Mouse (Mus musculus) hindbrain, embryonic 12.5 days (tissue): ENCODE results near the gene Sorcs1. TPM values are rescaled to one million over a fixed set of nuclear protein-coding genes. Genes with fewer than 3 reads are reported as not detected.
A peak's percentile ranks its signal among the peaks of the same experiment; 100 is the strongest.

Experiments
- ATAC-seq: fragments of 200-750 bp; cut with Nextera tagmentation; 2 replicates; pipeline ENCODE4 v1.8.0; 2017; ENCODE audit warnings: moderate TSS enrichment; ENCODE audit not compliant: low FRiP score
- H3K27ac ChIP-seq: fragments of 300-500 bp; sonication (generic); 2 replicates; pipeline ENCODE4 v1.5.1; 2016; ENCODE audit warnings: mild to moderate bottlenecking
- H3K27me3 ChIP-seq: fragments of 300-500 bp; sonication (generic); 2 replicates; pipeline ENCODE4 v1.6.1; 2016; ENCODE audit warnings: mild to moderate bottlenecking
- H3K36me3 ChIP-seq: fragments of 300-500 bp; sonication (generic); 2 replicates; pipeline ENCODE4 v1.6.1; 2016; ENCODE audit warnings: mild to moderate bottlenecking
- H3K4me1 ChIP-seq: fragments of 300-500 bp; sonication (generic); 2 replicates; pipeline ENCODE4 v1.6.1; 2016
- H3K4me2 ChIP-seq: fragments of 300-500 bp; sonication (generic); replicated peaks from 2 replicates; pipeline ENCODE4 v1.6.1; 2016; ENCODE audit warnings: mild to moderate bottlenecking
- H3K4me3 ChIP-seq: fragments of 300-500 bp; sonication (generic); 2 replicates; pipeline ENCODE4 v1.5.1; 2016; ENCODE audit warnings: mild to moderate bottlenecking
- H3K9ac ChIP-seq: fragments of 300-500 bp; sonication (generic); 2 replicates; pipeline ENCODE4 v1.6.1; 2016; ENCODE audit warnings: mild to moderate bottlenecking, moderate library complexity
- H3K9me3 ChIP-seq: fragments of 300-500 bp; sonication (generic); replicated peaks from 2 replicates; pipeline ENCODE4 v1.6.1; 2016; ENCODE audit warnings: mild to moderate bottlenecking
- WGBS: fragments of 180-500 bp; shearing (Covaris S2); methylation state at CpG from one replicate; pipeline ENCODE4 v1.1.7; 2016; 5-methylcytosine and 5-hydroxymethylcytosine counted together
- polyA plus RNA-seq: library from polyadenylated mRNA; unstranded; fragments of >200 nt; fragmentation: Nextera tagmentation; extraction: Ambion mirVana; gene quantifications from 2 replicates; pipeline ENCODE4 v1.2.1, GENCODE M21; 2016

Sorcs1 gene
- polyA plus RNA-seq, 1 experiment from 2014 or later, result 11.4 TPM

DNA sequence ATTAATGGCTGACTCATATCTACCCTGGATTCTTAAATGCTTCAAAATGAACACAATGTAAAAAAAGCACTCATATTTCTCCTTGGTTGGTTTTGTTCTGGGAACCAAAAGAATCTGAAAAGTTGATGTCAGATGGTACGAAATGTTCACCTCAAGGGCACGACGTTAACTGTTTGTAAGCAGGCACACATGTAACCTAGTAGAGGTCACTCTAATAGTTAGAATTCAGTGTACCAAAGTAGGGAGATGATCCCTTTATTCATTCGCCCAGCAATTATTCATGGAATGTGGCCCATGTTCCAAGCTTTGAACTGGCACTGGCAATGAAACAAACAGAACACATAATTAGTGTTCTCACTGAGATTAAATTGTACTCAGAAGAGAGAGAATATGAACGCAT, 284.3 kb downstream of the Sorcs1 start:
- no peaks in the 10 kb centered on the region for H3K27me3 ChIP-seq
- H3K36me3 ChIP-seq, result no peaks in the 10 kb centered on the region
- H3K4me2 ChIP-seq, result no peak overlapping the region
- no peak for ATAC-seq
- H3K9ac ChIP-seq, result no peak overlapping the region
- no peak overlapping the region for H3K27ac ChIP-seq
- WGBS, result 88% methylated on average over 5 of the region's 5 CpGs
- H3K4me1 ChIP-seq, result no peaks in the 10 kb centered on the region
- no peaks in the 10 kb centered on the region for H3K9me3 ChIP-seq
- no peak overlapping the region for H3K4me3 ChIP-seq

DNA sequence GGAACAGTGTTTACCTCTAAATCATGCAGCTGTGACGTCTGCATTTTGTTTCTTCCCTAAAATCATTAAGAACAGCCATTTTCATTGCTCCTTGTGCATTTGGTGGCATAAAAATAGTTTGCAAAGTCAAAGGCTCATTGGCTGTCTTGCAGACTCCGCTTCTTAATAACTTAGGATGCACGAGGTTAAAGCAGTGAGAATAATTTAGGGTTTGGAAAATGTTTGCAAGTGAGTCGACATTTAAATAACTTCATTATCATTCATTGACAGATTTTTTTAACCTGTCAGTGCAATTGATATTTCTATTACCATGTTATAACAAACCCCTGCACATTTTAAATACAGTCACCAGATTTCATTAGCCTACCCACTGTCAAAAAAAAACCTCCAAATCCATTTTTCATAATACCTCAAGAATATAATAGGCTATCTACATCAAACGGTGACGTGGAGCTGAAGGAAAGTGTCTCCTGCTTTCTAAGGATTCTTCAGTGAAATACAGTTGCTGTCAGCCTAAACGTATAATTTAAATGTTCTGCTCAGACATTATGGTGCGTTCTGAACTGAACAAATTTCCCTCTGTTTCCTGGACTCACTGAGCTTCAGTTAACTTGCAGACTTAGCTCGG, 288.4 kb downstream of the Sorcs1 start:
- 81% methylated on average over 9 of the region's 9 CpGs for WGBS

DNA sequence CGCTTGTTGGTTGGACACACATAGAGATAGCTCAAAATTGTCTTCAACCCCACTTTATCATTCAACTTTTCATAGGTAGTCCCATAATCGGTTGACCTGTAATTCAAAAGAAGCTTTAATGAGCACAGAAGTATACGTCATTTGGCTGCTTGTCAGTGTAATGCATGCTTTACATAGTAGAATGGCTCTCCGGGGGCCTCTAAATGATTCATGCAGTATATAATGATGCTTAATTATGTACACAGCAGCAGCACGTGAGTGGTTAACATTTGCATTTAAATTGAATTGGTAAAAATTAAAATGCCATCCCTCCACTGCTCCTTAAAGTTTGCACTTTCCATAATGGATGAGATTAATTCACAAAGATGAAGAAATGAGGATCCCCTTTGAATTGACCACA, 299.5 kb downstream of the Sorcs1 start:
- Histone ChIP-seq H3K9ac (no peak overlapping the region), H3K4me2 (no peak overlapping the region), H3K9me3 (no peaks in the 10 kb centered on the region), H3K4me3 (no peak overlapping the region), H3K4me1 (no peaks in the 10 kb centered on the region), H3K27ac (no peak overlapping the region), H3K27me3 (no peaks in the 10 kb centered on the region), H3K36me3 (no peaks in the 10 kb centered on the region)
- peak; percentile 69; the same call in 1 of the 2 replicates for ATAC-seq
- WGBS, result 60% methylated on average over 5 of the region's 5 CpGs

More for the DNA sequence above, 288.4 kb downstream of the Sorcs1 start:
- Histone ChIP-seq H3K4me1 (no peaks in the 10 kb centered on the region), H3K4me3 (no peak overlapping the region), H3K4me2 (no peak overlapping the region), H3K27ac (no peak overlapping the region), H3K9me3 (peaks cover 4% of the 10 kb centered on the region), H3K27me3 (no peaks in the 10 kb centered on the region), H3K9ac (no peak overlapping the region), H3K36me3 (no peaks in the 10 kb centered on the region)
- ATAC-seq, result no peak

DNA sequence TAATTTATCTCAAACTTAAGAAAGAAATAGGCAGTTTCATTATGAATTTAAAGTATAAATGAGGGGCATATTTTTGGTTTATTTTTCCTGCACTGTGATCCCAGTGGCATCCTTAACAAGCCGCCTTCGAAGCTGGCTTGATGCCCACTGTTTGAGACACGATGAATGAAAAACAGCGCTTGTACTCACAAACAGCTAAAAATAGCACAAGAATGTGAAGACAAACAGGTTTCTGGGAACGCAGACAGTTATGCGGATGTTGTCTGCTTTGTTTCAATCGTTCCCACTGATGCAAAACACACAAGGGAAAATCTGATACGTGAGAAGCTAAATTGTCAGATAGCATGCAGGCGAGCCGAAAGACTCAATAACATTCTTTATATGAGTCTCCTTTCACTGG, 303.7 kb downstream of the Sorcs1 start:
- H3K27ac ChIP-seq, result no peak overlapping the region
- H3K4me3 ChIP-seq, result no peak overlapping the region
- no peaks in the 10 kb centered on the region for H3K27me3 ChIP-seq
- H3K9ac ChIP-seq, result no peak overlapping the region
- no peaks in the 10 kb centered on the region for H3K36me3 ChIP-seq
- ATAC-seq, result no peak
- WGBS, result 67% methylated on average over 10 of the region's 10 CpGs
- no peak overlapping the region for H3K4me2 ChIP-seq
- H3K9me3 ChIP-seq, result no peaks in the 10 kb centered on the region
- no peaks in the 10 kb centered on the region for H3K4me1 ChIP-seq

DNA sequence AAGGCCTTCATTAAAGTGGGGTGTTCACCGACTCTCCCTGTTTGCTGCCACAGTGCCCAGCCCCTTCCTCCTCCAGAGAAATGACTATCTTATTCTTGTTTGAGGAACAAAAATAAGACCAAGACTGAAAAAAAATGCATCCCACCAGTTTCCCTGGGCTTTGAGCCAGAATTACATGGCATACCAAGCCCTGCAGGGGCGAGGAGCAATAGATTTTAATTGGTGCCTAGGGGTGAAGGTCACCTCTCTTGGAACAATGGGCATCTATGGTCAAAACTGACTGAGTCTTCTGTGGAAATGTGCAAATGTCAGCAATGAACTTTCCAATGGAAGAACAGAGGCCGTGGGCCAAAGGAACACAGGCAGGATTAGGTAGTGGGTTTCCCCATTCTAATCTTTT, 312.0 kb downstream of the Sorcs1 start:
- H3K27ac ChIP-seq, result no peak overlapping the region
- 60% methylated on average over 3 of the region's 3 CpGs for WGBS
- H3K9me3 ChIP-seq, result no peaks in the 10 kb centered on the region
- H3K4me3 ChIP-seq, result no peak overlapping the region
- H3K27me3 ChIP-seq, result no peaks in the 10 kb centered on the region
- H3K4me2 ChIP-seq, result no peak overlapping the region
- peaks cover 6% of the 10 kb centered on the region; the same call in 1 of the 2 replicates for H3K4me1 ChIP-seq
- no peaks in the 10 kb centered on the region for H3K36me3 ChIP-seq
- H3K9ac ChIP-seq, result no peak overlapping the region
- ATAC-seq, result no peak

DNA sequence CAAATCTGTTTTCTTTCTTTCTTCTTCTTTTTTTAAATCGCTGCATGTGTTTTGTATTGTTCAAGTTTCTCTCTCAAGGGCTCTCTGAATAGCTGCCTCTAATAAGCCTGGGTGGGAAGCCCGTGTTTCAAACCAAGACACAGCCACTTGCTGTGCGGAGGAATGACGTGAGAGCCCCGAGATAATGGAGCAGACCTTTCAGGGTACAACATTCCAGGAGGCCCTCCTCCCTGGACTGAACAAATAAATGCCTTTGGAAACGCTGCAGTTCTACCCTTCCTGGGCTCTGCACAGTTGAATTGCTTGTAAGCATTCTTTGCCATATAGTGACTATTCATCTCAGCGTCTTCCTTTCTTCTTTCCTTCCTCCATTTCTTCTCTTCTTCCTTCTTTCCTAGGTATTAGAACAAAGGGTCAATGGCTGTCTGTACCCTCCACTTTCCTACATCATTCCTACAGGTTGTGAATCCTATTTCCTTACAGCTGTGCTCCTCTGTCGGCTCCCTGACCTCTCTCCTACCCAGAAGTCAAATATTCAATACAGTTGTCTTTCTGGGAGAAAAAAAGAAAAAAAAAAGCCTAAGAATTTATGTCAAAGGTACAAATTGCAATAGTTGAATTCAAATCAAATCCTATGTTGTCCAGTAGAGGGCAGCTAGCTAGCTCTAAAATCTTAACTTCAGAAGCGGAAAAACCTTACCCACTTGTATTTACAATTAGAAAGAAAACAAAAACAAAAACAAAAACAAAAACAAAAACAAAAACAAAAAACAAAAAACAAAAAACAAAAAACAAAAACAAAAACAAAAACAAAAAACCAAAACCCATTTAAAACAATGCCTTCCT, 315.6 kb downstream of the Sorcs1 start:
- H3K4me2 ChIP-seq, result no peak overlapping the region

DNA sequence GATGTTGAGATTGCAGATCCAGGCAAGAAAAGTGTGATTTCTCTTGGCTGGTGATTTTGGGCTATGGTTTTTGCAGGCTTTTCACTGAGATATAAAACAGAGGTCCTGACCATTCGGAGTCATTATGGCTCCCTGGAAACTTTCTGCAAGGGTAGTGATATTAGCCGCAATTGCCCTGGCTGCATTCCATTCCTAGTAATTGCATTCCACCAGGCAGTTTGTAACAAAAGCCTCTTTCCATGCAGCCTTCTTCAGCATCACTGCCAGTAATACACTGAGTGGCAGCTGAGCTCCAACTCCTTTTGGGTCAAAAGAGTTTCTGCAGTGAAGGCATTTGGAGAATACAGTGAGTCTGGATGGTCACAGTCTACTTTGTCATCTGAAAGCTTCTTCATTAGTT, 319.9 kb downstream of the Sorcs1 start:
- no peak for ATAC-seq
- H3K4me2 ChIP-seq, result no peak overlapping the region
- no peaks in the 10 kb centered on the region for H3K36me3 ChIP-seq
- no peak overlapping the region for H3K4me3 ChIP-seq
- H3K27me3 ChIP-seq, result no peaks in the 10 kb centered on the region
- no peak overlapping the region for H3K27ac ChIP-seq
- H3K4me1 ChIP-seq, result peaks cover 9% of the 10 kb centered on the region; the same call in 1 of the 2 replicates
- 49% methylated on average over 2 of the region's 2 CpGs for WGBS
- no peak overlapping the region for H3K9ac ChIP-seq
- no peaks in the 10 kb centered on the region for H3K9me3 ChIP-seq

More for the DNA sequence above, 315.6 kb downstream of the Sorcs1 start:
- Histone ChIP-seq H3K4me1 (peaks cover 9% of the 10 kb centered on the region; the same call in 1 of the 2 replicates), H3K4me3 (no peak overlapping the region), H3K27me3 (no peaks in the 10 kb centered on the region), H3K9me3 (no peaks in the 10 kb centered on the region), H3K9ac (no peak overlapping the region), H3K27ac (no peak overlapping the region), H3K36me3 (no peaks in the 10 kb centered on the region)
- WGBS, result 14% methylated on average over 9 of the region's 9 CpGs
- peak; percentile 73 for ATAC-seq

DNA sequence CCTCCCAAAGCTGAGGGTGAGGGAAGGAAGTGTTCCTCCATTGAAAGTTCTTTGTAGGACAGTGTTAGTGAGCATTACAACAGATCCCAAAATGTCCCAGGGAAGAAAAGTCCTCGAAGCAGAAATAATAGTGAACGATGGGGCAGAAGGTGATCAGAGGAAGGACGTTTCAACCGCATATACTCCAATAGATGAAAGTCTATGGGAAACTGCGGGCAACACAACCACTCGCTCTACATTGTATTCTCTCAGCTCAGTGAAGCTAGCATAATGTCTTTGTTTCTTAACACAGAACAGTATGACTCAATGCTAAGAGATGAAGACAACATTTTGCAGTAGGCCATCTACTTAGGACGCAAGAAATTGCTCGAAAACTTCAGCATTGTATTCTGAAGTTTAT, 339.2 kb downstream of the Sorcs1 start:
- no peak for ATAC-seq
- Histone ChIP-seq H3K36me3 (no peaks in the 10 kb centered on the region), H3K4me1 (no peaks in the 10 kb centered on the region), H3K9ac (no peak overlapping the region), H3K4me2 (no peak overlapping the region), H3K9me3 (no peaks in the 10 kb centered on the region), H3K27ac (no peak overlapping the region), H3K27me3 (no peaks in the 10 kb centered on the region), H3K4me3 (no peak overlapping the region)
- 83% methylated on average over 8 of the region's 8 CpGs for WGBS

DNA sequence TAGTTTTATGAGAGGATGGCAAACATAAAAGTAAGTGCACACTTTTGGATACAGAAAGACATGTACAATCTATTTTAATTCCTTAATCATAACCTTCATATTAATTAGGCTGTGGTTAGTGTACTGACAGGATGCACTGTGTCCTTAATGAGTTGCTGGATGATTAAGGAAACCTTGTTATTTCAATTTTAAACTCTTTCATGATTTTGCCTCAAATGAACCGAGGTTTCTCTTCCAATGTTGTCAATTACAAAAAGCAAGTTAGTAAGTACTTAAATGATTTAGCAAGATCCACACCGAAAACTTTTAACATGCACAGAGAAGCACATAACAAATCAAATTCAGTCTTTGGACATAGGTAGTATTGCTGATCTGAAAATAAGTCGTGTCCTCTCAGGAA, 341.7 kb downstream of the Sorcs1 start:
- Histone ChIP-seq H3K9me3 (no peaks in the 10 kb centered on the region), H3K4me1 (no peaks in the 10 kb centered on the region), H3K27me3 (no peaks in the 10 kb centered on the region), H3K36me3 (no peaks in the 10 kb centered on the region), H3K27ac (no peak overlapping the region), H3K4me2 (no peak overlapping the region), H3K9ac (no peak overlapping the region), H3K4me3 (no peak overlapping the region)
- 85% methylated on average over 3 of the region's 3 CpGs for WGBS
- no peak for ATAC-seq

DNA sequence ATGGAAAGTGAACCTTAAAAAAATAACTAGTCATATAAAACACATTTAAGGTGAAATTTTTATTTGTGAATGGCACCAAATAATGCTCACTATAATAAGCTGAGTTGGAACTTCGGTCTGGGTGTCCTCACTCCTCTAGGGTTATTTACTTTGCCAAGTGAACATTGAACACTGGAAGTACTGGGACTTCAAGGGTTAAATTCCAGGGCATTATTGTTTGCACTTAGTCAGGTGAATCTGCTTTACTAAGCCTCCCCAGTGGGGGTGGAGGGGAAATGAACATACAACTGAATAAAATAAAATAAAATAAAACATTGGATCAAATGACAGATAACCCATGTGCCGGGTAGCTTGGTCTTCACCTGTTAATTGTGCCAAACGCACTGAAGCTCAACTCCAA, 347.3 kb downstream of the Sorcs1 start:
- H3K4me2 ChIP-seq, result no peak overlapping the region
- 86% methylated on average over 3 of the region's 3 CpGs for WGBS
- ATAC-seq, result no peak

DNA sequence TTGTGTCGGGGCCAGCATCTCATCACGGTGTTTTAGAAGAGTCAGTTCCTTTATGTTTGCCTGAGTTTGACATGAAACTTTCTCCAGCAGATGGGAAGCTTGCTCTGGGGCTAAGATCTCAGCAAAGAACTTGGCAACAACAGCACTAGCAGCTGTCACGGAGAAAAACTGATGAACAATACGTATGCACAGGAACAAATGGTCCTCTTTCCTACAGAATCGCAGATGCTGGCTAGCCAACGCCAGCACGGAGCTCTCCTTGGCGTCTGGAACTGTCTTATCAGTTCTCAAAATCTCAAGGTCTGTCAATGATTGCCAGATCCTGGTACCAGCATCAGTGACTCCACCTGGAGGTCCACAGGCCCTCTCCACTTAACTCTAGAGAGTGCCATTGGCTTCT, 350.6 kb downstream of the Sorcs1 start:
- Histone ChIP-seq H3K4me2 (no peak overlapping the region), H3K9ac (no peak overlapping the region), H3K4me3 (no peak overlapping the region), H3K9me3 (no peaks in the 10 kb centered on the region), H3K4me1 (no peaks in the 10 kb centered on the region), H3K36me3 (no peaks in the 10 kb centered on the region), H3K27me3 (no peaks in the 10 kb centered on the region), H3K27ac (no peak overlapping the region)
- ATAC-seq, result no peak
- 87% methylated on average over 8 of the region's 8 CpGs for WGBS

More for the DNA sequence above, 347.3 kb downstream of the Sorcs1 start:
- H3K4me3 ChIP-seq, result no peak overlapping the region
- H3K36me3 ChIP-seq, result no peaks in the 10 kb centered on the region
- H3K9me3 ChIP-seq, result no peaks in the 10 kb centered on the region
- H3K9ac ChIP-seq, result no peak overlapping the region
- H3K27me3 ChIP-seq, result no peaks in the 10 kb centered on the region
- no peaks in the 10 kb centered on the region for H3K4me1 ChIP-seq
- no peak overlapping the region for H3K27ac ChIP-seq

DNA sequence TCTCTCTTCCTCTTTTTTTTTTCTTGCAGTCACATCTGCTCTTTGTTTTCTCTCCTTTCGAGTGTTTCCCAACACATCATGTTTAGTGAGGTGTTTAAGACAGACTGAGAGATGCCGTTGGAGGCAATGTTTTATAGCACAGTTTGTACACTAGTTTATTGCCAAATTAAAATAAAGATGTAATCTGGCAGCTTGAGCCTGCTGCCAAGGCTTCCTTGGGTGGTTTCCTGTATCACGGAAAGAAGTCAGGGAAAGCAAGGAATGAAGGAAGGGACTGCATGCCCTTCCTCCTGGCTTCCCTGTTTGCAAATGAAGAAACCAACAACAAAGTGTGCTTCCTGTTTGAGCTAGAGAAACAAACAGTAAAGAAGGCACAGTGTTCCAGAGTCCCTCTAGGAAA, 352.3 kb downstream of the Sorcs1 start:
- Histone ChIP-seq H3K4me1 (no peaks in the 10 kb centered on the region), H3K27me3 (no peaks in the 10 kb centered on the region), H3K4me3 (no peak overlapping the region), H3K27ac (no peak overlapping the region), H3K4me2 (no peak overlapping the region), H3K9me3 (no peaks in the 10 kb centered on the region), H3K36me3 (no peaks in the 10 kb centered on the region), H3K9ac (no peak overlapping the region)
- no peak for ATAC-seq
- WGBS, result 81% methylated on average over 3 of the region's 3 CpGs

DNA sequence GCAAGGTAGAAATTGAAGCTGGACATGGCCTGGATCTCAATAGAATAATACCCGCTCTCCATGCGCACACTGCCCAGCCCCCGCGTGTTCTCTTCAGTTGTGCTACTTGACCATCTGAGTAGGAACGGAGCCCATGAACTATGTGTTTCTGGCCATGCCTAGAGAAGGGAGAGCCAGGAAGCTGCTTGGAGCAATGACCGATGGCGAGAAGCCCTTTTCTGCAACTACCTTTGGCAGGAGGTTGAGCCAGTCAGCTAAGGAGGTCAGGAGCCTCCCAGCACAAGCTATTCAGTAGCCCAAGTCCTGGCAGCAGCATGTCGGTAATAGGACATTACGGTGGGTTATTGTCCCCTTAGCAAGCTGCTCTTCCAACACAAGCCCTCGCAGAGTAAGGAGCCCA, 352.8 kb downstream of the Sorcs1 start:
- H3K9me3 ChIP-seq, result no peaks in the 10 kb centered on the region
- no peaks in the 10 kb centered on the region for H3K36me3 ChIP-seq
- no peak overlapping the region for H3K9ac ChIP-seq
- WGBS, result 91% methylated on average over 10 of the region's 10 CpGs
- no peaks in the 10 kb centered on the region for H3K27me3 ChIP-seq
- no peaks in the 10 kb centered on the region for H3K4me1 ChIP-seq
- H3K4me2 ChIP-seq, result no peak overlapping the region
- ATAC-seq, result no peak
- no peak overlapping the region for H3K4me3 ChIP-seq
- no peak overlapping the region for H3K27ac ChIP-seq
